Mouse (Mus musculus): ENCODE data around the gene Olfr1265. TPM values are rescaled to one million over a fixed set of nuclear protein-coding genes. Genes with fewer than 3 reads are reported as not detected.

Olfr1265 gene
- not detected in 2 replicates for polyA plus RNA-seq (2015; fragmentation: Nextera tagmentation; extraction: Ambion mirVana)

DNA sequence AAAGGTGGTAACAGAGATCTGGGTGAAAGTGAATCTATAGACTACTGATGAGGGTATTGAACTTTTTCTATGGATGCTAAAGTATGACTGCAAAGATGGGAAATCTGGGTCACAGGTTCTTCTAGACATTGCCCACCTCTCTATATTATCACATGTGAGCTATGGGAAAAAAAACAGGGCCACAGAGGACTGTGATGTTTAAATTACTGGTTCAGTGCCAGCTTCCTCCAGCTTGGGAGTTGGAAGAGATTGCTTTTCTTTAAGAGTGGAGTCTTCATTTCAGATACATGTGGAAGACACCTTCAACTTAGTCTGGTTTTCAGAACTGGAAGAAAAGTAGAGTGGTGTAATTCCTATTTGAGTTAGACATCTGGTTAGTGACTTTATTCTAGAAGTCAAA, at the start of gene Olfr1265:
Gene Olfr1265 (plus strand): TSS at position 301 of the 400 bp plus-strand sequence.
- Histone ChIP-seq H3K27ac (ENCODE audit: low read length) (no peak within 1 kb of the TSS), H3K4me1 (ENCODE audit: insufficient read depth, low read length) (no peaks in the 10 kb centered on the region), H3K27me3 (ENCODE audit: insufficient read depth, low read length) (no peaks in the 10 kb centered on the region), H3K9ac (replicated peaks; ENCODE audit: low read length) (no peak within 1 kb of the TSS), H3K9me3 (ENCODE audit: low read length) (no peaks in the 10 kb centered on the region), H3K4me3 (ENCODE audit: low read length) (no peak within 1 kb of the TSS), H3K4me2 (replicated peaks; ENCODE audit: low read depth, low read length) (no peak within 1 kb of the TSS), H3K36me3 (ENCODE audit: insufficient read depth, low read length) (no peaks in the 10 kb centered on the region)
- ATAC-seq (ENCODE audit: low FRiP score, low TSS enrichment): no peak

DNA sequence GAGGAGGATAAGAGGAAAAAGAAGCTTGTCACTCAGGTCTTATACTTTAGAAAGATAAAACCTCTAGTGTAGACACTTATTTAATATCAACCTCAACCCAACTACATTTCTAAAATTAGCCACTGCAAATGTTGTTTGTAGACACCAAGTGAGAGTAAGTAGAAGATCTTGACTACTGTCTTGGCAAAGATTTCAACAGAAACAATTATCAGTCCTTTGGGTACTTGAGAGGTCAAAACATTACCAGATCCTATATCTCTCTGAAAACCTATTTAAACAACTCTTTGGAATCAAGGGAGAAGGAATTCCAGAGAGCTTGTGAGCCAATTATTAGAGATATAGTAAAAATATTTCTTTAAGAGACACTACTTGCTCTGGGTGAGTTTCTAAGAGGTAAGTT, 44.2 kb upstream of the Olfr1265 start, which contains the start of gene Olfr1261:
Gene Olfr1261 (plus strand): TSS at position 301 of the 400 bp plus-strand sequence.
- Histone ChIP-seq H3K4me2 (replicated peaks; ENCODE audit: low read depth, low read length) (no peak within 1 kb of the TSS), H3K4me1 (ENCODE audit: insufficient read depth, low read length) (no peaks in the 10 kb centered on the region), H3K27ac (ENCODE audit: low read length) (no peak within 1 kb of the TSS), H3K9ac (replicated peaks; ENCODE audit: low read length) (no peak within 1 kb of the TSS), H3K9me3 (ENCODE audit: low read length) (no peaks in the 10 kb centered on the region), H3K27me3 (ENCODE audit: insufficient read depth, low read length) (no peaks in the 10 kb centered on the region), H3K4me3 (ENCODE audit: low read length) (no peak within 1 kb of the TSS), H3K36me3 (ENCODE audit: insufficient read depth, low read length) (no peaks in the 10 kb centered on the region)
- ATAC-seq (ENCODE audit: low FRiP score, low TSS enrichment): no peak

DNA sequence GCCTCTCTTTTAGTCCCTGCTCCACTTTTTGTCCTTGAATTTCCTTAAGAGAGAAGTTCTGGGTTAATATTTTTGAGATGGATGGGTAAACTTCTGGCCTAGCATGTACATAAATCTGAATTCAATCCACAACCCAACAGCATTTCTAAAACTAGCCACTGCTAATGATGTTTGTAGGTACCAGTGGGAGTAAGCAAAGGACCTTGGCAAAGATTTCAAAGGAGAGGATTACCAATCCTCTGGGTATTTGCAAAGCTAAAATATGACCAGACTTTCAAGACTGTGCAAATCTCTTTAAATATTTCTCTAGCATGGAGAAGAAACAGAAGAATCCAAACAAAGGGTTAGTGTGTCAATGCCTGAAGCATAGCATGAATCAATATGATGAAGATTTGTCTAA, 35.3 kb upstream of the Olfr1265 start, which contains the start of gene Olfr1262:
Gene Olfr1262 (plus strand): TSS at position 301 of the 400 bp plus-strand sequence.
- H3K27ac ChIP-seq (ENCODE audit: low read length): no peak within 1 kb of the TSS
- ATAC-seq (ENCODE audit: low FRiP score, low TSS enrichment): no peak

DNA sequence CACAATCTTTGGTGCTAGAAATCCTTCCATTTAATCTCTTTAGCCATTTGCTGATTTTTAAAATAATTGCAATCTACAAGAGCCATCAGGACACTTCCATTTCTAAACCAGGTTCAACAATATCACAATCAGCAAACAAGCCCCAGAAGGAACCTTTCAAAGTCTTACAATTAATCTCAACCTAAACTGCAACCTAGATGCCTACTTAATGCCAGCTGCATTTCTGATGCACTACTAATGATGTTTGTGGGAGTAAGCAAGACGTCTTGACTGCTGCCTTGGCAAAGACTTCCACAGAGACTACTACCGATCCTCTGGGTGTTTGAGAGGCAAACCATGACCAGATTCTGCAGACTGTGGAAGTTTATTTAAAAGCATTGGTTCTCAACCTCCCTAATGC, 23.3 kb upstream of the Olfr1265 start, which contains the start of gene Olfr1263:
Gene Olfr1263 (plus strand): TSS at position 301 of the 400 bp plus-strand sequence.
- Histone ChIP-seq H3K4me2 (replicated peaks; ENCODE audit: low read depth, low read length) (no peak within 1 kb of the TSS), H3K4me1 (ENCODE audit: insufficient read depth, low read length) (no peaks in the 10 kb centered on the region), H3K9ac (replicated peaks; ENCODE audit: low read length) (no peak within 1 kb of the TSS), H3K36me3 (ENCODE audit: insufficient read depth, low read length) (no peaks in the 10 kb centered on the region), H3K27ac (ENCODE audit: low read length) (no peak within 1 kb of the TSS), H3K27me3 (ENCODE audit: insufficient read depth, low read length) (no peaks in the 10 kb centered on the region), H3K9me3 (ENCODE audit: low read length) (no peaks in the 10 kb centered on the region), H3K4me3 (ENCODE audit: low read length) (no peak within 1 kb of the TSS)
- WGBS: 77% methylated on average over 2 of the region's 2 CpGs
- no peak for ATAC-seq (ENCODE audit: low FRiP score, low TSS enrichment)

More for the DNA sequence above, 35.3 kb upstream of the Olfr1265 start, which contains the start of gene Olfr1262:
- Histone ChIP-seq H3K27me3 (ENCODE audit: insufficient read depth, low read length) (no peaks in the 10 kb centered on the region), H3K4me1 (ENCODE audit: insufficient read depth, low read length) (no peaks in the 10 kb centered on the region), H3K9me3 (ENCODE audit: low read length) (no peaks in the 10 kb centered on the region), H3K4me3 (ENCODE audit: low read length) (no peak within 1 kb of the TSS), H3K4me2 (replicated peaks; ENCODE audit: low read depth, low read length) (no peak within 1 kb of the TSS), H3K36me3 (ENCODE audit: insufficient read depth, low read length) (no peaks in the 10 kb centered on the region), H3K9ac (replicated peaks; ENCODE audit: low read length) (no peak within 1 kb of the TSS)

DNA sequence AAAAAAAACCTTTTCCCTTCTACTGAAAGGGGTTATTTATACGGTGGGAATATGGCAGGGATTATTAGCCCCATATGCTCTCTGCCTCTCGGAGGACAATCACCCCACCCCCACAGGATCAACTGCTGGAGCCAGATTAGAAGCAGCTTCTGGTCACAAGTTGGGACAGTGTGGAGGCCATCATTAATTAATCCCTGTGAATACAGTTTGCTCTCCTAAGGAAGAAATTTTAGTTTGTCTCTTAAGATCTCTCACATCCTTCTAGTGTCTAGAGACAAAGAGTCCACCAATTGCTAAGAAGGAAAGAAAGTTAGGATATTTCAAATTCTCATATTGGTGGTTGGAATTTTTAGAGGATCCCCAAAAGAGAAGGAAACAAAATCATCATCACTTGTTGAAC, 9.7 kb upstream of the Olfr1265 start, which contains the start of gene Olfr1264:
Gene Olfr1264 (minus strand): TSS at position 101 of the 400 bp plus-strand sequence.
- no peaks in the 10 kb centered on the region for H3K4me1 ChIP-seq (ENCODE audit: insufficient read depth, low read length)
- ATAC-seq (ENCODE audit: low FRiP score, low TSS enrichment): no peak
- no peak within 1 kb of the TSS for H3K9ac ChIP-seq (replicated peaks; ENCODE audit: low read length)
- WGBS: 70% methylated on average over 2 of the region's 2 CpGs
- H3K4me3 ChIP-seq (ENCODE audit: low read length): no peak within 1 kb of the TSS
- no peaks in the 10 kb centered on the region for H3K9me3 ChIP-seq (ENCODE audit: low read length)
- no peaks in the 10 kb centered on the region for H3K27me3 ChIP-seq (ENCODE audit: insufficient read depth, low read length)
- H3K36me3 ChIP-seq (ENCODE audit: insufficient read depth, low read length): no peaks in the 10 kb centered on the region
- H3K4me2 ChIP-seq (replicated peaks; ENCODE audit: low read depth, low read length): no peak within 1 kb of the TSS
- no peak within 1 kb of the TSS for H3K27ac ChIP-seq (ENCODE audit: low read length)

DNA sequence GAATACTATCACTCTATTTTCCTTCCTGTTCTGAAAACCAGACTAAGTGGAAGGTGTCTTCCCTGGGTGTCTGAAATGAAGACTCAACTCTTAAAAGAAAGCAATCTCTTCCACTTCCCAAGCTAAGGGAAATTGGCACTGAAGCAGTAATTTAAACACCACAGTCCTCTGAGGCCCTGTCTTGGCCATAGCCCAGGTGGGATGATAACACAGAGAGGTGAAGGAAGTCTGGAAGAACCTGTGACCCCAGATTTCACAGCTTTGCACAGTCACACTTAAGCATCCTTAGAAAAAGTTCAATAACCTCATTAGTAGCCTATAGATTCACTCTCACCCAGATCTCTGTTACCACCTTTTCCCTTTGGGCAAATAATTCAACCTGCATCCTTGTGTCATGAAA, 28.4 kb downstream of the Olfr1265 start, which contains the start of gene Olfr140:
Gene Olfr140 (minus strand): TSS at position 101 of the 400 bp plus-strand sequence.
- H3K9me3 ChIP-seq (ENCODE audit: low read length): 0 out of 2 replicates have a peak, but pooled peaks cover 2% of the 10 kb centered on the region
- no peaks in the 10 kb centered on the region for H3K4me1 ChIP-seq (ENCODE audit: insufficient read depth, low read length)
- no peak within 1 kb of the TSS for H3K9ac ChIP-seq (replicated peaks; ENCODE audit: low read length)
- H3K4me2 ChIP-seq (replicated peaks; ENCODE audit: low read depth, low read length): no peak within 1 kb of the TSS
- H3K4me3 ChIP-seq (ENCODE audit: low read length): no peak within 1 kb of the TSS
- H3K36me3 ChIP-seq (ENCODE audit: insufficient read depth, low read length): no peaks in the 10 kb centered on the region
- ATAC-seq (ENCODE audit: low FRiP score, low TSS enrichment): no peak
- no peaks in the 10 kb centered on the region for H3K27me3 ChIP-seq (ENCODE audit: insufficient read depth, low read length)
- H3K27ac ChIP-seq (ENCODE audit: low read length): no peak within 1 kb of the TSS

DNA sequence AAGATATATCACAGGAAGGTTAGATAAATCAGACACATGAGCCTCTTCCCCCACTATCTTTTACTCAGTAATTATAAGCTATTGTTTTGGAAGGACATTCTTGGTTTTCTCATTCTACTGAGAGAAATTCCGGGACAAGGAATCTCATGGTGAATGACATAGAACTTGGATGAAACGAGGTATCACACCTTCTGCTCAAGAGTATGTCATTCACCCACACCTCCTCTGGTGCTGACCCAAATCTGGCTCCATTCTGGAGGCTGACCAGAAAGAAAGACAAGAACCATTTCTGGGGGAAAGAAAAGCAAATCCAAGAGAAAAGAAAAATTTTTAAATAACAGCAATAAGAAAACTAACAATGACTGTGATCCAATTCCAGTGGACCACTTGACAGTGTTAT, 34.9 kb downstream of the Olfr1265 start:
- no peaks in the 10 kb centered on the region for H3K4me1 ChIP-seq (ENCODE audit: insufficient read depth, low read length)
- no peak overlapping the region for H3K9ac ChIP-seq (replicated peaks; ENCODE audit: low read length)
- no peak overlapping the region for H3K4me3 ChIP-seq (ENCODE audit: low read length)
- no peak overlapping the region for H3K4me2 ChIP-seq (replicated peaks; ENCODE audit: low read depth, low read length)
- WGBS: 76% methylated on average over 2 of the region's 2 CpGs
- ATAC-seq (ENCODE audit: low FRiP score, low TSS enrichment): no peak
- no peak overlapping the region for H3K27ac ChIP-seq (ENCODE audit: low read length)
- no peaks in the 10 kb centered on the region for H3K27me3 ChIP-seq (ENCODE audit: insufficient read depth, low read length)
- H3K9me3 ChIP-seq (ENCODE audit: low read length): 0 out of 2 replicates have a peak, but pooled peaks cover 2% of the 10 kb centered on the region
- H3K36me3 ChIP-seq (ENCODE audit: insufficient read depth, low read length): no peaks in the 10 kb centered on the region

Other genes with a start within 250 kb of the Olfr1265 start
- not detected in 2 replicates for gene Olfr1254, start 241.7 kb upstream of the Olfr1265 start, polyA plus RNA-seq (2015; fragmentation: Nextera tagmentation; extraction: Ambion mirVana)
- gene Olfr1255, start 223.3 kb upstream of the Olfr1265 start, polyA plus RNA-seq (2015; fragmentation: Nextera tagmentation; extraction: Ambion mirVana): not detected in 2 replicates
- gene Olfr1256, start 193.8 kb upstream of the Olfr1265 start, polyA plus RNA-seq (2015; fragmentation: Nextera tagmentation; extraction: Ambion mirVana): not detected in 2 replicates
- not detected in 2 replicates for gene Olfr48, start 187.1 kb upstream of the Olfr1265 start, polyA plus RNA-seq (2015; fragmentation: Nextera tagmentation; extraction: Ambion mirVana)
- gene Olfr1257, start 156.9 kb upstream of the Olfr1265 start, polyA plus RNA-seq (2015; fragmentation: Nextera tagmentation; extraction: Ambion mirVana): not detected in 2 replicates
- not detected in 2 replicates for gene Olfr1258, start 108.0 kb upstream of the Olfr1265 start, polyA plus RNA-seq (2015; fragmentation: Nextera tagmentation; extraction: Ambion mirVana)
- not detected in 2 replicates for gene Olfr1259, start 86.7 kb upstream of the Olfr1265 start, polyA plus RNA-seq (2015; fragmentation: Nextera tagmentation; extraction: Ambion mirVana)
- not detected in 2 replicates for gene Olfr1260, start 61.0 kb upstream of the Olfr1265 start, polyA plus RNA-seq (2015; fragmentation: Nextera tagmentation; extraction: Ambion mirVana)
- not detected in 2 replicates for gene Olfr1261, start 44.1 kb upstream of the Olfr1265 start, polyA plus RNA-seq (2015; fragmentation: Nextera tagmentation; extraction: Ambion mirVana)
- gene Olfr1262, start 35.2 kb upstream of the Olfr1265 start, polyA plus RNA-seq (2015; fragmentation: Nextera tagmentation; extraction: Ambion mirVana): not detected in 2 replicates
- not detected in 2 replicates for gene Olfr1263, start 23.2 kb upstream of the Olfr1265 start, polyA plus RNA-seq (2015; fragmentation: Nextera tagmentation; extraction: Ambion mirVana)
- not detected in 2 replicates for gene Olfr1264, start 9.8 kb upstream of the Olfr1265 start, polyA plus RNA-seq (2015; fragmentation: Nextera tagmentation; extraction: Ambion mirVana)
- not detected in 2 replicates for gene Olfr140, start 28.3 kb downstream of the Olfr1265 start, polyA plus RNA-seq (2015; fragmentation: Nextera tagmentation; extraction: Ambion mirVana)
- gene Olfr1269, start 86.1 kb downstream of the Olfr1265 start, polyA plus RNA-seq (2015; fragmentation: Nextera tagmentation; extraction: Ambion mirVana): not detected in 2 replicates
- gene Olfr32, start 107.0 kb downstream of the Olfr1265 start, polyA plus RNA-seq (2015; fragmentation: Nextera tagmentation; extraction: Ambion mirVana): not detected in 2 replicates
- not detected in 2 replicates for gene Olfr1270, start 117.8 kb downstream of the Olfr1265 start, polyA plus RNA-seq (2015; fragmentation: Nextera tagmentation; extraction: Ambion mirVana)
- not detected in 2 replicates for gene Olfr1506, start 189.2 kb downstream of the Olfr1265 start, polyA plus RNA-seq (2015; fragmentation: Nextera tagmentation; extraction: Ambion mirVana)
- not detected in 2 replicates for gene Olfr142, start 222.3 kb downstream of the Olfr1265 start, polyA plus RNA-seq (2015; fragmentation: Nextera tagmentation; extraction: Ambion mirVana)
- gene Olfr1271, start 235.7 kb downstream of the Olfr1265 start, polyA plus RNA-seq (2015; fragmentation: Nextera tagmentation; extraction: Ambion mirVana): not detected in 2 replicates